Comparison of ENCODE assay signal across 8 mouse cellular contexts in genomic region chr16:70313496-70313885, GRCm38 (mm10). TPM values are rescaled to one million over a fixed set of nuclear protein-coding genes. Genes with fewer than 3 reads are reported as not detected.
A peak's percentile ranks its signal among the peaks of the same experiment; 100 is the strongest.
DNase-seq lines count a peak whose midpoint lies in the region; ATAC-seq and TF ChIP-seq lines count a peak whose summit lies in the region.

No protein-coding gene starts in this region.

- TF ChIP-seq POLR2A in bone marrow macrophage, adult 2 months (IDR thresholded peaks at IDR 0.05; ENCODE audit: borderline replicate concordance, low read depth, low read length) = no peak

- no peak for DNase-seq in kidney, adult 8-10 months
- no peak for DNase-seq in right cerebral cortex, postnatal 25 days
- no peak for DNase-seq in ovary, postnatal 36 days (ENCODE audit: low spot score)
- no peak for DNase-seq in right cerebral cortex, postnatal 14 days

- H3K4me2 ChIP-seq in kidney, embryonic 14.5 days (replicated peaks; ENCODE audit: low read depth, low read length) = peak overlapping the region; percentile 52
- H3K4me2 ChIP-seq in hindbrain, embryonic 13.5 days = peak overlapping the region; percentile 71
- peak overlapping the region; percentile 67 for H3K4me2 ChIP-seq in midbrain, embryonic 12.5 days (replicated peaks)

- H3K9me3 ChIP-seq in kidney, embryonic 14.5 days (ENCODE audit: control insufficient read depth, low read length) = no peaks in the 10 kb centered on the region
- H3K9me3 ChIP-seq in hindbrain, embryonic 13.5 days = no peaks in the 10 kb centered on the region
- H3K9me3 ChIP-seq in midbrain, embryonic 12.5 days = no peaks in the 10 kb centered on the region

- peak overlapping the region; percentile 65 for H3K4me3 ChIP-seq in kidney, embryonic 14.5 days (ENCODE audit: low read length)
- peak overlapping the region; percentile 82 for H3K4me3 ChIP-seq in bone marrow macrophage, adult 2 months (ENCODE audit: insufficient read depth, low read length)
- peak overlapping the region; percentile 60 for H3K4me3 ChIP-seq in hindbrain, embryonic 13.5 days
- peak overlapping the region; percentile 69 for H3K4me3 ChIP-seq in midbrain, embryonic 12.5 days

- H3K27ac ChIP-seq in kidney, embryonic 14.5 days (ENCODE audit: low read depth, low read length) = peak overlapping the region; percentile 91; the same call in 1 of the 2 replicates
- H3K27ac ChIP-seq in bone marrow macrophage, adult 2 months (ENCODE audit: insufficient read depth, low read depth, low read length) = peak overlapping the region; percentile 84; the same call in 1 of the 2 replicates
- H3K27ac ChIP-seq in hindbrain, embryonic 13.5 days = peak overlapping the region; percentile 91
- peak overlapping the region; percentile 83 for H3K27ac ChIP-seq in midbrain, embryonic 12.5 days (replicated peaks)

- no peak for ATAC-seq in kidney, embryonic 14.5 days (ENCODE audit: low FRiP score, low TSS enrichment)
- ATAC-seq in hindbrain, embryonic 13.5 days (ENCODE audit: low FRiP score) = no peak
- no peak for ATAC-seq in midbrain, embryonic 12.5 days (ENCODE audit: low FRiP score, low read depth)

- H3K27me3 ChIP-seq in kidney, embryonic 14.5 days (ENCODE audit: control insufficient read depth, insufficient read depth, low read length) = no peaks in the 10 kb centered on the region
- 0 out of 2 replicates have a peak, but pooled peaks cover 4% of the 10 kb centered on the region for H3K27me3 ChIP-seq in hindbrain, embryonic 13.5 days
- no peaks in the 10 kb centered on the region for H3K27me3 ChIP-seq in midbrain, embryonic 12.5 days

- H3K9ac ChIP-seq in kidney, embryonic 14.5 days (ENCODE audit: low read depth, low read length) = peak overlapping the region; percentile 90
- peak overlapping the region; percentile 89 for H3K9ac ChIP-seq in hindbrain, embryonic 13.5 days
- H3K9ac ChIP-seq in midbrain, embryonic 12.5 days (replicated peaks) = peak overlapping the region; percentile 81

- no peaks in the 10 kb centered on the region for H3K36me3 ChIP-seq in kidney, embryonic 14.5 days (ENCODE audit: control insufficient read depth, insufficient read depth, low read length)
- H3K36me3 ChIP-seq in hindbrain, embryonic 13.5 days = no peaks in the 10 kb centered on the region
- H3K36me3 ChIP-seq in midbrain, embryonic 12.5 days = no peaks in the 10 kb centered on the region

- H3K4me1 ChIP-seq in kidney, embryonic 14.5 days (ENCODE audit: control insufficient read depth, insufficient read depth, low read length) = no peaks in the 10 kb centered on the region
- H3K4me1 ChIP-seq in bone marrow macrophage, adult 2 months (ENCODE audit: control insufficient read depth, insufficient read depth, low read length) = peaks cover 9% of the 10 kb centered on the region
- peaks cover 5% of the 10 kb centered on the region; the same call in 1 of the 2 replicates for H3K4me1 ChIP-seq in hindbrain, embryonic 13.5 days (replicated peaks)
- peaks cover 6% of the 10 kb centered on the region; the same call in 1 of the 2 replicates for H3K4me1 ChIP-seq in midbrain, embryonic 12.5 days

- TF ChIP-seq CTCF in bone marrow macrophage, adult 2 months (IDR thresholded peaks at IDR 0.05; ENCODE audit: low read depth, low read length) = no peak

- WGBS in kidney, embryonic 14.5 days = under 1% methylated on average over 7 of the region's 7 CpGs
- WGBS in hindbrain, embryonic 13.5 days = 4% methylated on average over 7 of the region's 7 CpGs
- 5% methylated on average over 7 of the region's 7 CpGs for WGBS in midbrain, embryonic 12.5 days

RNA-seq across cellular contexts. Expression of gene Gbe1, which starts 0.3 kb away (rescaled TPM):
- polyA plus RNA-seq in kidney, embryonic 14.5 days (2014; fragmentation: Nextera tagmentation; extraction: Ambion mirVana) = 16.4 and 26.6 TPM in 2 replicates
- polyA plus RNA-seq in bone marrow macrophage, adult 2 months (2012; ENCODE audit: insufficient read depth, insufficient read length, missing spikeins) = 12.5 and 15.9 TPM in 2 replicates
- 11.2 and 13.7 TPM in 2 replicates for polyA plus RNA-seq in hindbrain, embryonic 13.5 days (2015; fragmentation: Nextera tagmentation; extraction: Ambion mirVana)
- 17.5 and 18.9 TPM in 2 replicates for polyA plus RNA-seq in midbrain, embryonic 12.5 days (2016; fragmentation: Nextera tagmentation; extraction: Ambion mirVana)
